Mouse (Mus musculus): ENCODE measurements around the gene Zdhhc1.

- no peak for TF ChIP-seq POLR2A (IDR thresholded peaks at IDR 0.05; ENCODE audit: low read depth, low read length)
- TF ChIP-seq CTCF (IDR thresholded peaks at IDR 0.05; ENCODE audit: borderline replicate concordance, insufficient read depth, low read length): peak; percentile 75
These were observed 37.2 kb upstream of the Zdhhc1 start for GRCm38 (mm10) chr8:105533892-105534329.
